Mouse (Mus musculus): ENCODE results near the gene Hist1h2bc.

DNA sequence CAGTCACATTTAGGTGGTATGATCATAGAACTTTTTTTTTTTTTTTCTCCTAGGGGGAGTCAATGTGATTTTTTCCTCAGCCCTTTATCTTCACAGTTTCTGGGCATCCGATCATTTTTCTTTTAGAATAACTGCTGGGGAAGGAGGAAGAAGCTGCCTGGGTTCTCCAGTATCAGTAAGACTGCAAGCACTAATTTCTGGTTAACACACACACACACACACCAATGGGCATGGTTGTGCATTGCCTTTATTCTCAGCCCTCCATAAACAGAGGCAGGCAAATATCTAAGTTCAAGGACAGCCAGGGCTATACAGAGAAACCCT, 1.4 kb upstream of the Hist1h2bc start:
- TF ChIP-seq POLR2A (IDR thresholded peaks at IDR 0.05; ENCODE audit: insufficient read depth, low read length) (no peak), CTCF (IDR thresholded peaks at IDR 0.05; ENCODE audit: low read depth, low read length) (no peak), EP300 (IDR thresholded peaks at IDR 0.05; ENCODE audit: insufficient read depth, low read depth, low read length) (no peak)
